Mouse (Mus musculus) embryonic facial prominence, embryonic 15.5 days (tissue): ENCODE data around the gene Zc3h6. TPM values are rescaled to one million over a fixed set of nuclear protein-coding genes. Genes with fewer than 3 reads are reported as not detected.
A peak's percentile ranks its signal among the peaks of the same experiment; 100 is the strongest.
"Not testable (repeated sequence)": the region's sequence is repeated elsewhere in the genome, so short reads cannot be mapped to it uniquely, and the experiment has no call there.

Experiments
- ATAC-seq: fragments of 200-750 bp; cut with Nextera tagmentation; 2 replicates; pipeline ENCODE4 v1.8.0; 2017; ENCODE audit warnings: low read depth, moderate TSS enrichment; ENCODE audit not compliant: insufficient number of reproducible peaks, low FRiP score, low TSS enrichment
- H3K27ac ChIP-seq: fragments of 300-500 bp; sonication (generic); replicated peaks from 2 replicates; pipeline ENCODE4 v1.5.1; 2015; ENCODE audit warnings: mild to moderate bottlenecking, inconsistent platforms
- H3K27me3 ChIP-seq: fragments of 300-500 bp; sonication (generic); 2 replicates; pipeline ENCODE4 v1.6.1; 2015; ENCODE audit warnings: inconsistent platforms
- H3K36me3 ChIP-seq: fragments of 300-500 bp; sonication (generic); 2 replicates; pipeline ENCODE4 v1.6.1; 2015; ENCODE audit warnings: mild to moderate bottlenecking, inconsistent platforms
- H3K4me1 ChIP-seq: fragments of 300-500 bp; sonication (generic); 2 replicates; pipeline ENCODE4 v1.6.1; 2015; ENCODE audit warnings: inconsistent platforms
- H3K4me2 ChIP-seq: fragments of 300-500 bp; sonication (generic); replicated peaks from 2 replicates; pipeline ENCODE4 v1.6.1; 2015; ENCODE audit warnings: mild to moderate bottlenecking, inconsistent platforms
- H3K4me3 ChIP-seq: fragments of 300-500 bp; sonication (generic); replicated peaks from 2 replicates; pipeline ENCODE4 v1.5.1; 2015; ENCODE audit warnings: mild to moderate bottlenecking, inconsistent platforms
- H3K9ac ChIP-seq: fragments of 300-500 bp; sonication (generic); 2 replicates; pipeline ENCODE4 v1.6.1; 2015; ENCODE audit warnings: inconsistent platforms
- H3K9me3 ChIP-seq: fragments of 300-500 bp; sonication (generic); replicated peaks from 2 replicates; pipeline ENCODE4 v1.6.1; 2016; ENCODE audit warnings: inconsistent platforms
- WGBS: fragments of 180-500 bp; shearing (Covaris S2); methylation state at CpG from one replicate; pipeline ENCODE4 v1.1.7; 2015; 5-methylcytosine and 5-hydroxymethylcytosine counted together
- polyA plus RNA-seq: library from polyadenylated mRNA; unstranded; fragments of >200 nt; fragmentation: Nextera tagmentation; extraction: Ambion mirVana; gene quantifications from 2 replicates; pipeline ENCODE4 v1.2.1, GENCODE M21; 2015

Gene Zc3h6
- polyA plus RNA-seq, 1 experiment from 2014 or later: 2.5 TPM

- peak; percentile 83 for ATAC-seq
- Histone ChIP-seq H3K27ac (peak within 1 kb of the TSS; percentile 100), H3K4me3 (peak within 1 kb of the TSS; percentile 94), H3K27me3 (no peaks in the 10 kb centered on the region), H3K9ac (peak within 1 kb of the TSS; percentile 100), H3K4me1 (peaks cover 7% of the 10 kb centered on the region), H3K9me3 (no peaks in the 10 kb centered on the region), H3K36me3 (no peaks in the 10 kb centered on the region), H3K4me2 (peak within 1 kb of the TSS; percentile 50)
- under 1% methylated on average over 80 of the region's 80 CpGs for WGBS
These were observed 649 bp downstream of the Zc3h6 start, which contains the start of gene Gm10762 for GRCm38 (mm10) chr2:128967661-128968441. Gm10762 (minus strand) TSS chr2:128967725.

- peak overlapping the region; percentile 100; the same call in 1 of the 2 replicates for H3K27ac ChIP-seq
- H3K27me3 ChIP-seq: no peaks in the 10 kb centered on the region
- peak overlapping the region; percentile 94 for H3K4me3 ChIP-seq
- no peaks in the 10 kb centered on the region for H3K9me3 ChIP-seq
- H3K36me3 ChIP-seq: no peaks in the 10 kb centered on the region
- peak overlapping the region; percentile 100; the same call in 1 of the 2 replicates for H3K9ac ChIP-seq
- ATAC-seq: no peak
- peak overlapping the region; percentile 50 for H3K4me2 ChIP-seq
- peaks cover 7% of the 10 kb centered on the region for H3K4me1 ChIP-seq
These were observed 1.4 kb downstream of the Zc3h6 start for GRCm38 (mm10) chr2:128968475-128969083.

- ATAC-seq: no peak
- no peak overlapping the region for H3K4me3 ChIP-seq
These were observed 5.1 kb downstream of the Zc3h6 start for GRCm38 (mm10) chr2:128972301-128972700.

GRCm38 (mm10) chr2:128975572-128975971, 8.4 kb downstream of the Zc3h6 start:
- H3K4me2 ChIP-seq: no peak overlapping the region
- 62% methylated on average over 4 of the region's 4 CpGs for WGBS
- no peaks in the 10 kb centered on the region for H3K36me3 ChIP-seq
- H3K27ac ChIP-seq: no peak overlapping the region
- H3K4me1 ChIP-seq: no peaks in the 10 kb centered on the region
- no peaks in the 10 kb centered on the region for H3K27me3 ChIP-seq
- no peak for ATAC-seq
- H3K9me3 ChIP-seq: no peaks in the 10 kb centered on the region
- no peak overlapping the region for H3K9ac ChIP-seq
- no peak overlapping the region for H3K4me3 ChIP-seq

More at GRCm38 (mm10) chr2:128972301-128972700, 5.1 kb downstream of the Zc3h6 start:
- no peaks in the 10 kb centered on the region for H3K36me3 ChIP-seq
- H3K9me3 ChIP-seq: no peaks in the 10 kb centered on the region
- H3K27me3 ChIP-seq: no peaks in the 10 kb centered on the region
- no peak overlapping the region for H3K4me2 ChIP-seq
- H3K27ac ChIP-seq: no peak overlapping the region
- H3K4me1 ChIP-seq: no peaks in the 10 kb centered on the region
- no peak overlapping the region for H3K9ac ChIP-seq

GRCm38 (mm10) chr2:128984746-128985145, 17.5 kb downstream of the Zc3h6 start:
- H3K27ac ChIP-seq: no peak overlapping the region
- WGBS: 76% methylated on average over 3 of the region's 3 CpGs
- no peak overlapping the region for H3K4me3 ChIP-seq
- H3K4me2 ChIP-seq: no peak overlapping the region
- ATAC-seq: no peak
- H3K4me1 ChIP-seq: no peaks in the 10 kb centered on the region
- H3K27me3 ChIP-seq: no peaks in the 10 kb centered on the region
- no peaks in the 10 kb centered on the region for H3K9me3 ChIP-seq
- H3K36me3 ChIP-seq: no peaks in the 10 kb centered on the region
- H3K9ac ChIP-seq: no peak overlapping the region

- ATAC-seq: no peak
- no peaks in the 10 kb centered on the region for H3K27me3 ChIP-seq
- H3K9ac ChIP-seq: no peak overlapping the region
- no peaks in the 10 kb centered on the region for H3K36me3 ChIP-seq
- H3K9me3 ChIP-seq: no peaks in the 10 kb centered on the region
- no peak overlapping the region for H3K4me2 ChIP-seq
- no peak overlapping the region for H3K4me3 ChIP-seq
- no peak overlapping the region for H3K27ac ChIP-seq
- no peaks in the 10 kb centered on the region for H3K4me1 ChIP-seq
These were observed 37.7 kb downstream of the Zc3h6 start for GRCm38 (mm10) chr2:129004872-129005271.

GRCm38 (mm10) chr2:129006194-129006749, 39.1 kb downstream of the Zc3h6 start:
- WGBS: 61% methylated on average over 4 of the region's 4 CpGs
- no peak for ATAC-seq
- Histone ChIP-seq H3K36me3 (no peaks in the 10 kb centered on the region), H3K27me3 (no peaks in the 10 kb centered on the region), H3K9ac (no peak overlapping the region), H3K27ac (no peak overlapping the region), H3K4me1 (no peaks in the 10 kb centered on the region), H3K9me3 (no peaks in the 10 kb centered on the region), H3K4me2 (no peak overlapping the region), H3K4me3 (no peak overlapping the region)

GRCm38 (mm10) chr2:129008867-129009266, 41.7 kb downstream of the Zc3h6 start:
- not testable (repeated sequence) for H3K27me3 ChIP-seq, ATAC-seq, H3K36me3 ChIP-seq, H3K9ac ChIP-seq, H3K27ac ChIP-seq, H3K4me1 ChIP-seq, H3K4me3 ChIP-seq, H3K9me3 ChIP-seq, H3K4me2 ChIP-seq
- WGBS: 81% methylated on average over 2 of the region's 2 CpGs

- no peaks in the 10 kb centered on the region for H3K4me1 ChIP-seq
- H3K4me2 ChIP-seq: no peak overlapping the region
- H3K4me3 ChIP-seq: no peak overlapping the region
- no peaks in the 10 kb centered on the region for H3K36me3 ChIP-seq
- H3K27me3 ChIP-seq: no peaks in the 10 kb centered on the region
- WGBS: 77% methylated on average over 2 of the region's 2 CpGs
- no peaks in the 10 kb centered on the region for H3K9me3 ChIP-seq
- H3K27ac ChIP-seq: no peak overlapping the region
- ATAC-seq: no peak
- H3K9ac ChIP-seq: no peak overlapping the region
These were observed 52.9 kb downstream of the Zc3h6 start for GRCm38 (mm10) chr2:129020106-129020505.

- no peak for ATAC-seq
- no peak overlapping the region for H3K9ac ChIP-seq
- no peaks in the 10 kb centered on the region for H3K9me3 ChIP-seq
- no peak overlapping the region for H3K27ac ChIP-seq
- no peak overlapping the region for H3K4me2 ChIP-seq
- H3K4me3 ChIP-seq: no peak overlapping the region
- H3K27me3 ChIP-seq: no peaks in the 10 kb centered on the region
- no peaks in the 10 kb centered on the region for H3K36me3 ChIP-seq
- no peaks in the 10 kb centered on the region for H3K4me1 ChIP-seq
- WGBS: 70% methylated on average over 9 of the region's 9 CpGs
These were observed 57.6 kb downstream of the Zc3h6 start for GRCm38 (mm10) chr2:129024820-129025219.

- ATAC-seq: no peak
- 77% methylated on average over 5 of the region's 5 CpGs for WGBS
- no peak overlapping the region for H3K27ac ChIP-seq
These were observed 68.2 kb downstream of the Zc3h6 start for GRCm38 (mm10) chr2:129035381-129035780.

More at GRCm38 (mm10) chr2:129035381-129035780, 68.2 kb downstream of the Zc3h6 start:
- Histone ChIP-seq H3K4me3 (no peak overlapping the region), H3K27me3 (peaks cover 41% of the 10 kb centered on the region), H3K36me3 (no peaks in the 10 kb centered on the region), H3K9ac (no peak overlapping the region), H3K4me1 (peaks cover 14% of the 10 kb centered on the region), H3K9me3 (no peaks in the 10 kb centered on the region), H3K4me2 (no peak overlapping the region)
